Mouse (Mus musculus) A20 (cell line): ENCODE results near the gene Zfp541.

Source experiments
- DNase-seq: peaks from one replicate; pipeline ENCODE4 v3.0.0-alpha.2; 2011; ENCODE audit warnings: low read depth, low spot score

Gene Zfp541

DNA sequence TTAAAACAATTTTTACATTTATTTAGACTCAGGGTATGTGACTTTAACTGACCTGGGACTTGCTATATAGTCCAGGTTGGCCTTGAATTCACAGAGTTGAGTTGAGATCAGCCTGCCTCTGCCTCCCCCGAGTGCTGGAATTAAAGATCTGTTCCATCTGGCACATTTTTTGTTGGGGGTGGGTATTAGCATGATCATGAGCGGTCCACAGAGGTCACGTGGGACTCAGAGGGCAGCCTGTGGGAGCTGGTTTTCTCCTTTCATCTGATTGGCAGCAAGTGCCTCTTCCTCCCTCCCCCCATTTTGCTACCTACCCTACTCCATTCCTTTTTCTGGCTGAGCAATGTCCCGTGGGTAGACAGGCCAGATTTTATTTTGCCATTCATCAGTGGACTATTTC lies 19.0 kb downstream of the Zfp541 start:
- no peak for DNase-seq

DNA sequence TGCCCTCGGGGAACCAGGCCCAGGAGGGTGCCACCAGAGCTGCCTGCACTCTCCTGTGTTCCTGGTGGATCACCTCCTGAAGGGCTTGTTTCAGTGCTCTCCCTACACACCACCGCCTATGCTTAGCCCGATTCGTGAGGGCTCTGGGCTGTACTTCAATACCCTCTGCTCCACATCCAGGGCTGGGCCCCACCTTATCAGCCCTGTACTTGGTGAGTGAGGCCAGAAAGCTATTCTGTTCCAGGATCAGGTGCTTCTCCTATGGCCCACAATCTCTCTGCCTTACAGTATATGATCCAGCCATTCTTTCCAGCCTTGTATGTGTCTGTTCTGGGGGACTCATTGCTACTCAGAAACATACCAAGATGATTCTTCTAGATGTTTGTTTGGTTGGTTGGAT lies 21.7 kb downstream of the Zfp541 start:
- no peak for DNase-seq

DNA sequence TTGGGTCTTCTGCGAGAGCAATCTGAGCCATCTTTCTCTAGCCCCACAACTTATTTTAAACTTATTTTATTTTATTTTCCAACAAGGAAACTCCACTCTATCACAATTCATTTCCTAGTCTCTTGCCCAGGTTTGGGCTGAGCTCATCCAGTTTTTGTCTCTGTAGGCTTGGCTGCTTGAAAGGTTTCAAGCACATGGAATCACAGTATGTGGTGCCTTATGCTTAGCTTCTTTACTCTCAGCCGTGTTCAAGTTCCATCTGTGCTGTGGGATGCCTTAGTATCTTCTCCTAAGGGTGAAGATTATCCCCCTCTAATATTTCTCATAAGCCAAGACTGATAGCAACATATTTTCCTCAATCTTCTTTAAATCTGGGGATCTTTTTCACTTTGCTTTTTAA lies 26.0 kb downstream of the Zfp541 start:
- no peak for DNase-seq

DNA sequence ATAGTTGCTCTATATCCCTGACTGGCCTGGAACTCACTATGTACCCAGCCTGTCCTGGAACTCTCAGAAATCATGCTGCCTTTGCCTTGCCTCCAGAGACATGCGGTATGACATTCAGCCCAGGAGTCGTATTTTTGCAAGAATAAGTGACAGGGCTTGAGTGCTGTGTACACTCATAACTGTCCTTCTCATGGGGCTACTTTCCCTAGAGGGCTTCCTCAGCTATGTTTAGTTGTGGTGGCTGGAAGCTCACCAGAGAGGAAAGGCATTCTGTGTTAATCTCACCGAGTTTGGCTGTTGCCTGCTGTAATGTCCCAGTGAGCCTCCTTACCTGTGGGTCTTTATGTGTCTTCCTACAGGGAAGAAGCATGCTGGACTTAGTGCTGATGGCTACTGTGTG lies 33.0 kb downstream of the Zfp541 start:
- DNase-seq, result no peak

DNA sequence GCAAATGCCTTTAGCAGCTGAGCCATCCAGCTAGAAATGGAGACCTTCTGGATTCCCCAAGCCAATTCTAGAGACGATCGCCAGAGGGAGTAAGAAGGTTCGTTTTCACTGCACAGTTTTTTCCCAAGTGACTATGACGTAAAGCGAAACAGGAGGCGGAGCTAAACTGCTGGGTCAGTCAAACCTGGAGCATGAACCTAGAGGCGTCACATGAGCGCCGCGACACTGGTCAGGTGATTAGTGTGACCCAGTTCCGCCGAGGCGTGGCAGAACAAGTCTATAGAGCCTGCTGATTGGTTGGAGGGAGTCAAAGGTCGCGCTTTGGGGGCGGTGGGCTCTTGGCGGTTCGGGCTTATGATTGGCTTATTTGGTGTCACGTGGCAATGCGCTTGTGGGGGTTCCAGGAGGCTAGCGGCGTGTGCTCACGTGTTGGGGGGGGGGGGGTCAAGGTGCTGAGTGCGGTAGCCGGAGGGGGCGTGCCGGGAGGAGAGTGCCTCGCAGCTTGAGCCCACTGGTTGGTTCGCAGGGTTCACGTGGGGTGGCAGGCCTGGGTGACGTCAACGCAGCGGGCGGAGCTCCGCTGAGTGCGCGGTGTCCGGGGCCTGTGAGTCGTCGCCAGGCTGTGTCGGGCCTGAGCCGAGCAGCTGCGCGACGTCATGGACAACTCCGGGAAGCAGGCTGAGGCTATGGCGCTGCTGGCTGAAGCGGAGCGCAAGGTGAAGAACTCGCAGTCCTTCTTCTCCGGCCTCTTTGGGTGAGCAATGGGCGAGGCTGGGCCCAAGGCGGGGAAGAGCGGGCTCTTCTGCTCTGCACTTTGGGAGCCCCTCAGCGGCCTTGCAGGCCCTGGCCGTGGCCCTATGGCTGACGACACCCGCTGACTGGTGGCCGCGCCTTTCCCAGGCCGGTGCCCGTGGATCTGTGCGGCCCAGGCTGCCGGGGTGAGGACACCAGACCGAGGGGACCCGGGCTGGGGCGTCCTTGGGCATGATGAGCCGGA lies 36.7 kb downstream of the Zfp541 start, which contains the start of gene Napa:
Gene Napa, plus strand, starts transcription at position 438 of the 997 bp plus-strand sequence.
- peak; percentile 100 for DNase-seq

DNA sequence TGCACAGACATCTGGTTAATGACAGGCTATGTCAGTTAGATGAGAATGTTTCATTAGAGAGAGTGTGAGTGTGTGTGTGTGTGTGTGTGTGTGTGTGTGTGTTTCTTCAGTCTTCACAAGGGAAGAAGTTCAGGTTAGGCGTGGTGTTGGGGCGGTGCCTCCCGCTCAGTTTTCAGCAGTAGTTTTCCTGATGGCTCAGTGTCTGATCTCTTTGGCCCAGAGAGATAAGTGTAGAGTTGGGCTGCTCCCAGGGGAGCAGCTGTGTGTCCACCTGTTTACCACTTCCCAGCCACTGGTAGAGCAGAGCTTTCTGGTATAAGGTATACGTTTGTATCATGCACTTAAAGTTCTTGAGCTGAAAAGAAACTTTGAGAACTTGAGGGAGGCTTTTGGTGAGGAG lies 38.3 kb downstream of the Zfp541 start:
- no peak for DNase-seq

DNA sequence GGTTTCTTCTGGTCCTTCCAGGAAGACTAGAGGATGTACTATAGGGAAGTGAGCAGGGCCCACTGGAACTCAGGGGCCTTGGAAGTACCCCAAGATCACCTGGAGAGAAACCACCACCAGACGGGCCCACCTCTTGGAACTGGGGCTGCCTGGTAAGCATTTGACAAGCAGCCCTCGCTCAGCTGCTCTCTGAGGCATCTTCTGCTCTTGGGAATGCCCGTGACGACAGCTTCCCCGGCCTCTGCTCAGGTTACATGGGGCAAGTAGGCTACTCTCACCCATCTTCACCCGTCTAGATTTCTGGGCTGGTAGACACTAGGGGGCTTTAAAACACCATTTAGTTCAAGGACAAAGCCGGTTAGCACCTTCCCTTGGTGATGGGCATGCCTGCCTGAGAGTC lies 39.5 kb downstream of the Zfp541 start:
- DNase-seq, result no peak

DNA sequence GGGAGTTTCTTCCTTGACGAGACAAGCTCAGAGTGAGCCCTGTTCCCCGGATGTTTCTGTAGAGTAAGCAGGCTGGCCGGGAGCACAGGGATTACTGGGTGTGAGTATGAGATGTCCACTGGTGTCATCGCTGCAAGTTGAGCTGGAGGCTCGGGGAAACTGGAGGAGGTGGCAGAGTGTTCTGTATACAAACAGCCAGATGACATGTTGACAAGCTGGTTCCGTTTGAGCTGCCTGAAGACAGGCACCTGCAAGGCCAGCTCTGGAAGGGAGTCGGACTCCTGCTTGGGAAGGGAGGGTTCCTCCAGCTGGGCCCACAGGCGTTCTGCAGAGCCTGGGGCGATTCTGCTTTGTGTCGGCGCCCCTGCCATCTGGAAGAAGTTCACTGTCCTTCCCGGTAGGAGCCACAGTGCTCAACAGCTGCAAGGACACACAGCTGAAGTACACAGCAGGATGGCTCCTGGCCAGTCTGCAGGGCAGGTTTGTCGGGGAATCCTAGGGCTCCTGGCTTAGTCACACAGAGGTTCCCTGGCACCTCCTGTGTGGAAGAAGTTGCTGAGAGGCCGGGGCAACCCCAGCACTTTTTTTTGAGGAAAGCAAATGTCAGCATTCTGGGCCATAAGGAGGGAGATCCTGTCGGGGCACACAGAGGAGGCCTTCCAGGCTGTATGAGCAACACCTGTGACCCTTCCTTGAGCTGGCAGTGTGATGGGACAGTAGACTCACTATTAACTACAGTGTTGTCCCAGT lies 40.3 kb downstream of the Zfp541 start:
- DNase-seq, result no peak

DNA sequence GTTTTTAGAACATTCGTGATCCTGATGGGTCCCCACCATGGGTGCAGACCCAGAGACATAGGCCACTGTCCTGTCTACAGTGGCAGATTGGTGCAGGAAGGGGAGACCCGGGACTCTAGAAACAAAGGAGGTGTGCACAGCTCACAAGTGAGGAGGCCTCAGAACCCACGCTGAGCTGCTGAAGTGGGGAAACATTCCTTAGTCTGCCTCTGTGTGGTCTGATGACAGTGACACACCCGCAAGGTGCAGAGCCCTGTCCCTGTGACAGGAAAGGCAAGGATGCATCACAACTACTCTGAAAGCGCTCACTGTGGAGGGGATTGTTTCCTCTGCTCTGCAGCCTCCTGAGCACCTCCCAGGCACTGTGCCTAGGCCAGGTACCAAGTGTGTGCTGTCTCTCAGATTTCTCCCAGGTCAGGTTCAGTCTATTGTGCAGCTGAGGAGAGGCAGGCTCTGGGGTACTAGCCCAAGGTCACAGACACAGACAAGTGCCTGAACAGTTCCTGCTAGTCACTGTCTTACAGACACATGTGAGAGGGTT lies 41.1 kb downstream of the Zfp541 start:
- DNase-seq, result no peak

DNA sequence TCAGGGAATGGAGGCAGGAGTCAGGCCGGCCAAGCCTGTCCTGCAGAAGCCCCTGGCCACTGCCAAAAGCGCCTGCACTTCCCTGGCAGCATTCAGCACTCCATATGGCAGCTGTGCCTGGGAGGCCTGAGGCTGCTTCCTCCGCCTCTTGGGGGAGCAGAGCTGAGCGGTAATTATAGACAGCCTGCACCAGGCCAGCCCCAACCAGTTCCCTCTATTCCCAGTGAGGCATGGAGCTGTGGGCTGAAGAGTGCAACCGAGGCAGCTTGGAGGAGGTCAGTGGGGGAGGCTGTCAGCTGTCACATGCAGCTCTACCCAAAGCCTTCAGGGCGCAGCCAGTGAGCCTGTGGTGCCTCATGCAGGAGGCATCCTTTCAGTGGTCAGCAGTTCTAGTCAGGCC lies 42.1 kb downstream of the Zfp541 start:
- no peak for DNase-seq

DNA sequence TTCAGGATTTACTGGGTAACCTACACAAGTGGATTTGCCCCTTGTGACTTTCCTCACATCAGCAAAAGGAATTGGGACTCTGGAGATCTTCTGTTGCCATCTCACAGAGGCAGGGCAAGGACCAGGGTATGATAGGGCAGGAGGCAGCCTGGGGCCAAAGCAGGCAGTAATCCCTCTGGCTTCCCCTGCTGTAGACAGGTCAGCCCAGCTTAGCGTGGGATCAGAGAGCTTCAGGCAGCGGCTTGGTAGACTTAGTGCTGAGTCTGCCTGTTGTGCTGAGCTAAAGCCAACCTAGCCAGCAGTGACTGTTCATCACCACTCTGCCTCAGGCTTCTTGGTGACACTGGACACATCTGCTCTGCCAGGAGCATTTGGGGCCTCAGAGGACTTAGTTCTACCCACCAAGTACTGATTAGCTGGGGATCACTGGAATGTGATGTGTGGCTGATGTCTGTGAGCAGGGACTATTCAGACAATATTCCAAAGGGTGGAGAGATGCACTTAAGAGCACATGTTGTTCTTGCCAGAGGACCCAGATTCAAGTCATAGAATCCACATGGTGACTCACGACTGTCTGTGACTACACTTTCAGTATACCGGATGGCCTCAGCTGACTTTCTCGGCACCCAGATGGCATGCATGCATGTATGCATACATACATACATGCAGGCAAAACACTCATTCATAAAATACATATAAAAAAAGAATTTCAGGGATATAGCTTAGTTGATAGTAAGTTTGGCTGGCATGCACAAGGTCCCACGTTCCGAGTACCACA lies 43.2 kb downstream of the Zfp541 start:
- no peak for DNase-seq

DNA sequence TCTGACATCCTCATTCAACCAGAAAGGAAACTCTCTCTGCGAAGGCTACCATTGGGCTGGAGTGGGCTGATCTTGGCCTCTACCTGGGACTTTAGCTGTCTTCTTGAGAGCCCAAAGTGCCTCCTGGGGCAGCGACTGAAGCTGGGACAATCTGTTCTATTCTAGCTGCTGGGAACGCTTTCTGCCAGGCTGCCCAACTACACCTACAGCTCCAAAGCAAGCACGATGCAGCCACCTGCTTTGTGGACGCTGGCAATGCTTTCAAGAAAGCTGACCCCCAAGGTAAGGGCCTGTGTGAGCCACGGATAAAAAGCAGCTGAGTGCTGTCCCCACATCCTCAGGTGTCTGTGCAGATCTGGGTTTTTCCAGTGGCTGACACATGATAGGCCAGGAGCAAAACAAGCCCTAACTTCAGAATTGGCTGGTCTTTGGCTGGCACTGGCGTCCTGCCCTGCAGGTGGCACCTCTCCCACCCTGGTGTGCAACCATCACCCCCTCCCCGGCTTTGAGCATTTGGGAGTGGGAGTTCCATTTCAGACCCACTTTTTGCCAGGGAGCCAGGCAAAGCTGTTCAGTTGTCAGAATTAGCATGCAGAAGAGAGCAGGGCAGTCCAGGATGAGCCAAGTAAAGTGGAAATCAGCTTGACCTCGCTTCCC lies 47.4 kb downstream of the Zfp541 start:
- DNase-seq, result no peak

DNA sequence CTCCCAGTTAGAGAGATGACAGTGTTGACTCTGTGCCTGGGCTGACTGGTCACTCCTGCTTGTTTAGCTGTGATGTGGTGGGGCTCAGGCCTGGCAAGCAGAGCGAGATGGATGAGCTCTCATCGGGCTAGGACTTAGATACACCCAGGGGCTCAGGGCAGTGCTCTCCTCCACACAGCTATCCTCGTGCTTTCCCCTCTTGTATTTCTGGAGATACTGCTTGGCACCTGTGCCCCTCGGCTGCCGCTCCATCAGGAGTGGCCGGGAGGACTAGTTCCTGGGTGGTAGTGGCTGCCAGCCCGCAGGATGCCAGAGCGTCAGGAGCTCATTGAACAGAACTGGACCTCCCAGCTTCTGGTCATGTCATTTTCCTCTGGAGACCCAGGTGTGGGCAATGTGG lies 48.5 kb downstream of the Zfp541 start:
- DNase-seq, result no peak

DNA sequence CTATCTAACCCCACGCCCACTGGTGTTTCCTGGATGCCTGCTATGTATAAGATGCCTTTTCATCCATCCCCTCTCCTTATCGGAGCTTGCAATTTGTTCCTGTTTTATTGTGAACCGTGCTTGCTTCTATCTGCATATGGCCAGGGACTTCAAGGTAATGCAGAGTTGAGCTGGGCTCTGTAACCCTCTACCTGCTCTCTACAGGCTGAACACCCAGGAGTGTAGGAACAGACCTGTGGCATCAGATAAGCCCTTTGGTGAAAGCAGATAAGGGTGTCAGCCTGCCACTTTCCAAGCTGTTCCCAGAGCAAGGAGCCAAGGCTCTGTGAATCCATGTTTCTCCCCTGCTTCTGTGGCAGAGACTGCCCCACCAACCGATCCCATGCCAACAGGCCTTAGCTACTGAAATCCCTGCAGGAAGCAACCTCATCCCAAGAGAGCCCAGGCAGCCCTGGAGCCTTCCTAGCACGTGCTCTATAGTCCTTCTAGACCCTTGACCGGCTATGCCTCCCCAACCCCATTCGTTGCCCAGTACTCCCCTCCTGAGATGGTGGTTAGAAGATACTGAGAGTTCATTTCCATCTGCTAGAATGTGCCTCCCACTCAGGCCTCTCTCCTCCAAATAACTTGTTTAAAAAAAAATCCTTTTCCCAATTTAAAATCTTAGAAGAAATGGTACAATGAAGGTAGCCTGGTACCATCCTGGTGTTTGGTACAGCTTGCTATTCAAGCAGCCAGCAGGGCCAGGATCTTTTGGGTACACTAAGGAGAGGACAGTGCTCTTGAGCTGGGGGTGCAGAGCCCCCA lies 49.9 kb downstream of the Zfp541 start:
- DNase-seq, result no peak

DNA sequence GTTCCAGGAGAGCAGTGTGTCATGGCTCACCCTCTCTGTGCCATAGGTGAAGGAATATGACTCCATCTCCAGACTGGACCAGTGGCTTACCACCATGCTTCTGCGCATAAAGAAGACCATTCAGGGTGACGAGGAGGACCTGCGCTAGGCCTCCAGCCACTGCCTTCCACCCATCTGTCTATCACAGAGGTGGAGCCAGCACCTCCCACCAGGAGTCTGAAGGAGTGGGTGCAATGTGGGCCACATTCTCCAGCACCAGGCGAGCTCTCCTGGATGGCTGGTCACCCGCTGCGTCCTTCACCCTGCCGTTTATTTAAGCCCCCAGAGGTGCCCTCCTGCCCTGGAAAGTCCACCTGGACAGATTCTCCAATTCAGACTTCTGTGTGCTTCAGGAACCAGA lies 54.8 kb downstream of the Zfp541 start:
- no peak for DNase-seq

DNA sequence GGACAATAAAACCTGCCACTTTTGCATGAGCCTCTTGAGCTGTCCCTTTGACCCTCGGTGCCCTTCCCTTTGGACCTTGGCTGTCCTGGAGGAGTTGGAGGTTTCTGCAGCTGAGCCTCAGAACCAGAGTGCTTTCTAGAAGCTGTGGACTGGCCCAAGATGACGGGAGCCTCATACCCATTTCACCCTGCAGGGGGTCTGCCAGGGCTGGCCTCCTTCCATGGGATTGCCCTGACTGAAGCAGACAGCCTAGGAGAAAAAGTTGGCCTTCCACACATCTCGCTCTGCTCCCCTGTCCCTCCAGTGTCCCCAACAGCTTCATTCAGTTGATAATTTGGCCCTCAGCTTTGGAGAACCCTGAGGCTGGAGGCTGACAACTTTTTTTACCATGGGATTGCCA lies 55.5 kb downstream of the Zfp541 start:
- DNase-seq, result no peak

DNA sequence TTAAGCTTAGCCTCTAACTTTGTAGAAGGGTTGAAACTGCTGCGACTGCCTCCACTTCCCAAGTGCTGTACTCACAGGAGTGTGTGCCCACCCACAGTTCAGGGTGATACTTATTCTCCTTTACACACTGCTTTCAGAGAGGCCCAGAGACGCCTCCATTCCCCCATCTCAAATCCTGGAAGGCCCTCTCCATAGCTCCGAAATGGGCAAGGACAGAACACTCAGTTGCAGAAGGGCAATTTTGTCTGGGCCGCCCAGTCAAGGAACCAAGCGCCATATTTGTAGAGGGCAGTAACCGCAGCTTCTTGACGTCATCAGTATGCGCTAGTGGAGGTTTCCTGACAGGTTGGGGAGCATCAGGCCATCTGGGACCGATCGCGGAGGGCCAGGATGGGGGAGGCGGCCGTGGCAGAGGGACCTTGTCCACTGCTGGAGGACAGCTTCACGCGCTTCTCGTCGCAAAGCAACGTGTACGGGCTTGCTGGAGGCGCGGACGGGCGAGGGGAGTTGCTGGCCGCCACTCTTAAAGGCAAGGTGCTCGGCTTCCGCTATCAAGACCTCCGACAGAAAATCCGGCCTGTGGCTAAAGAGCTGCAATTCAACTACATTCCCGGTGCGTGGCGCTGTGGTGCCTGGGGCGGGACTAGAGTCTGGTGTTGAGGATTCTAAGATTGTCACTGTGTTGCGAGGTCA lies 58.1 kb downstream of the Zfp541 start, which contains the start of gene Kptn:
Gene Kptn, plus strand, starts transcription at position 327 of the 693 bp plus-strand sequence.
- peak; percentile 96 for DNase-seq

DNA sequence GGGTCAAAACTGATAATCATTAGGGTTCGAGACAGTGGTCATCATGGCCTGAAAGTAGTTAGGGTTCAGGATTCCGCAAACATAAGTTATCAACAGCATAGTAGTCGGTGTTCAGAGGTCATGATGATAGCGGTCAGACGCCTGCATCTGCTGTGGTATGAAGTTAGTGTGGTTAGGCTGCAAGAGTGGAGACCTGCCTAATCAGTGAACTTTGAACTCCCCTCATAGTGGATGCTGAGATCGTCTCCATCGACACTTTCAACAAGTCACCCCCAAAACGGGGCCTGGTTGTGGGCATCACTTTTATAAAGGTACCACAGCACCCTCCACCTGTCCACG lies 58.6 kb downstream of the Zfp541 start:
- no peak for DNase-seq

DNA sequence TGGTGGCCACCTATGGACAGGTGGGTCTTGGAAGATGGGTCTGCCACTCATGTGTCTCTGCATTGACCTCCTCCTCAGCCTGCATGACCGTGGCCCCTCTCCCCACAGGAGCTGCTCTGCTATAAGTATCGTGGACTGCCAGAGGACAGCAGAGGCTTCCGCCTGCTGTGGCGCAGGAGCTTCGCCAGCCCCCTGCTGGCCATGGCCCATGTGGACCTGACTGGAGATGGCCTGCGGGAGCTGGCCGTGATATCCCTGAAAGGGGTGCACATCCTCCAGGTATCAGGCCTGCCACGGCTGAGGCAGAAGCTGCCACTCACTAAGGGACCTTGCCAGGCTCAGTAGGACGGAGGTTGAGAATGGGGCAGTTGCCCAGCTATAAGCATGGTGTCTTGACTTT lies 64.2 kb downstream of the Zfp541 start:
- no peak for DNase-seq

DNA sequence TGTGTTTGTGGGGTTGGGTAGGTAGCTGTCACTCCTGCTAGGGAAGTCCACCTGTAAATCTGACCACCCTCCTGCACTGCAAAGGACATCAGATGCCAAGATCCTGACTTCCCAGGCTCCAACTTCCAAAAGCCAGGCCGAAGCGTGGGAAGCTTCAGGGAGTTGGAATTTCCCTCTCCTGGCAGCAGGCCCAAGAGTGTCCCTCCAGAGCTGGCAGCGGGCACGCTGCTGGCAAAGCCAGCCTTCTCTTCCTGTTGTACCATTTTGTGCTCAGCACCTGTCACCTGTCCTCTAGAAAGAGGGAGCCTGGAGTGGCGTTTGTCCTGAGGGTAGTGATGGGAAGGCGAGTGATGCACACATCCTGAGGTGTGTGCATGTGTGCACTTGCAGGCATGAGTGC lies 66.7 kb downstream of the Zfp541 start:
- no peak for DNase-seq
